ENCODE assay signal across 8 mouse cellular contexts in genomic region chr3:34080900-34081662, GRCm38 (mm10). TPM values are rescaled to one million over a fixed set of nuclear protein-coding genes. Genes with fewer than 3 reads are reported as not detected.
DNase-seq lines count a peak whose midpoint lies in the region; ATAC-seq and TF ChIP-seq lines count a peak whose summit lies in the region.

TSS of gene Dnajc19 (minus strand) at chr3:34081321.

- peaks cover 8% of the 10 kb centered on the region for H3K79me2 ChIP-seq in CH12.LX (replicated peaks; ENCODE audit: control insufficient read depth, extremely low read depth, insufficient read depth, poor library complexity, severe bottlenecking)

- H3K27me3 ChIP-seq in CH12.LX (replicated peaks): no peaks in the 10 kb centered on the region
- no peaks in the 10 kb centered on the region for H3K27me3 ChIP-seq in forebrain, embryonic 11.5 days (ENCODE audit: control insufficient read depth, insufficient read depth, low read length)
- no peaks in the 10 kb centered on the region for H3K27me3 ChIP-seq in heart, embryonic 16.5 days (ENCODE audit: control insufficient read depth, insufficient read depth, low read length)
- no peaks in the 10 kb centered on the region for H3K27me3 ChIP-seq in liver, embryonic 15.5 days
- no peaks in the 10 kb centered on the region for H3K27me3 ChIP-seq in neural tube, embryonic 12.5 days (replicated peaks)

- peak; percentile 94 for ATAC-seq in forebrain, embryonic 11.5 days (replicated peaks; ENCODE audit: low FRiP score)
- peak; percentile 91 for ATAC-seq in heart, embryonic 16.5 days (replicated peaks; ENCODE audit: extremely low read depth, insufficient read depth, low FRiP score)
- peak; percentile 91 for ATAC-seq in liver, embryonic 15.5 days (ENCODE audit: insufficient read depth)
- ATAC-seq in neural tube, embryonic 12.5 days (ENCODE audit: low FRiP score, low read depth): peak; percentile 91

- H3K4me1 ChIP-seq in CH12.LX (ENCODE audit: control insufficient read depth in 1 of 2, insufficient read depth in 2 of 2): peaks cover 7 to 19% of the 10 kb centered on the region in 2 experiments; a peak in 3 of 4 replicates
- H3K4me1 ChIP-seq in forebrain, embryonic 11.5 days (replicated peaks; ENCODE audit: control insufficient read depth, insufficient read depth, low read length): 0 out of 2 replicates have a peak, but pooled peaks cover 2% of the 10 kb centered on the region
- peaks cover 12% of the 10 kb centered on the region for H3K4me1 ChIP-seq in heart, embryonic 16.5 days (ENCODE audit: control insufficient read depth, insufficient read depth, low read length)
- H3K4me1 ChIP-seq in liver, embryonic 15.5 days (replicated peaks): peaks cover 29% of the 10 kb centered on the region
- peaks cover 18% of the 10 kb centered on the region for H3K4me1 ChIP-seq in neural tube, embryonic 12.5 days

- peak; percentile 85 for DNase-seq in CH12.LX (ENCODE audit: extremely low read depth)
- peak; percentile 82 for DNase-seq in c-Kit-positive CD71-positive TER-119-negative erythroid progenitor cells, embryonic 14.5 days (ENCODE audit: low read depth)
- DNase-seq in forebrain, embryonic 11.5 days (ENCODE audit: low spot score): peak; percentile 93
- DNase-seq in kidney, postnatal 36 days: peak; percentile 96 to 97
- DNase-seq in telencephalon, adult 2 months (ENCODE audit: low read depth, low spot score): peak; percentile 89

- peaks cover 9 to 28% of the 10 kb centered on the region in 2 experiments for H3K36me3 ChIP-seq in CH12.LX (replicated peaks in 1 of 2; ENCODE audit: control insufficient read depth in 1 of 2, insufficient read depth in 1 of 2, low read length in 1 of 2)
- no peaks in the 10 kb centered on the region for H3K36me3 ChIP-seq in forebrain, embryonic 11.5 days (ENCODE audit: control insufficient read depth, insufficient read depth, low read length)
- H3K36me3 ChIP-seq in heart, embryonic 16.5 days (ENCODE audit: control insufficient read depth, insufficient read depth): peaks cover 8% of the 10 kb centered on the region; the same call in 1 of the 2 replicates
- peaks cover 21% of the 10 kb centered on the region for H3K36me3 ChIP-seq in liver, embryonic 15.5 days (replicated peaks)
- peaks cover 3% of the 10 kb centered on the region for H3K36me3 ChIP-seq in neural tube, embryonic 12.5 days

- dilution Hi-C loops in CH12.LX (cut with MboI; ENCODE audit: extremely low pct_ligation_motif_present, extremely low pct_unique_long_range_greater_than_20kb, low sequenced_read_pairs): no loop called here

- no peaks in the 10 kb centered on the region for H3K9me3 ChIP-seq in CH12.LX (replicated peaks; ENCODE audit: low read length)
- no peaks in the 10 kb centered on the region for H3K9me3 ChIP-seq in forebrain, embryonic 11.5 days (ENCODE audit: control insufficient read depth, low read length)
- H3K9me3 ChIP-seq in heart, embryonic 16.5 days (replicated peaks; ENCODE audit: control insufficient read depth, low read length): no peaks in the 10 kb centered on the region
- no peaks in the 10 kb centered on the region for H3K9me3 ChIP-seq in liver, embryonic 15.5 days (replicated peaks)
- no peaks in the 10 kb centered on the region for H3K9me3 ChIP-seq in neural tube, embryonic 12.5 days

- in situ Hi-C loops in CH12.LX (cut with MboI; ENCODE audit: low pct_ligation_motif_present, low pct_unique_long_range_greater_than_20kb, low sequenced_read_pairs): no loop called here

- TF ChIP-seq POLR2A in CH12.LX (IDR thresholded peaks at IDR 0.05; ENCODE audit: low read depth, low read length): peak; percentile 87

- H3K27ac ChIP-seq in CH12.LX (ENCODE audit: insufficient read depth, low read depth): peak within 1 kb of the TSS; percentile 47; the same call in 1 of the 2 replicates
- H3K27ac ChIP-seq in forebrain, embryonic 11.5 days (ENCODE audit: low read depth, low read length): no peak within 1 kb of the TSS
- H3K27ac ChIP-seq in heart, embryonic 16.5 days (ENCODE audit: low read length): peak within 1 kb of the TSS; percentile 78
- peak within 1 kb of the TSS; percentile 78 for H3K27ac ChIP-seq in liver, embryonic 15.5 days (replicated peaks)
- peak within 1 kb of the TSS; percentile 37; the same call in 1 of the 2 replicates for H3K27ac ChIP-seq in neural tube, embryonic 12.5 days

- WGBS in forebrain, embryonic 11.5 days: under 1% methylated on average over 50 of the region's 50 CpGs
- WGBS in heart, embryonic 16.5 days: under 1% methylated on average over 44 of the region's 50 CpGs
- under 1% methylated on average over 50 of the region's 50 CpGs for WGBS in liver, embryonic 15.5 days (ENCODE audit: insufficient replicate concordance)
- under 1% methylated on average over 50 of the region's 50 CpGs for WGBS in neural tube, embryonic 12.5 days

- peak within 1 kb of the TSS; percentile 82 for H3K9ac ChIP-seq in CH12.LX (ENCODE audit: insufficient read depth, low read depth)
- peak within 1 kb of the TSS; percentile 81 for H3K9ac ChIP-seq in forebrain, embryonic 11.5 days (ENCODE audit: low read length)
- peak within 1 kb of the TSS; percentile 94 for H3K9ac ChIP-seq in heart, embryonic 16.5 days (ENCODE audit: low read length)
- peak within 1 kb of the TSS; percentile 81 for H3K9ac ChIP-seq in liver, embryonic 15.5 days
- H3K9ac ChIP-seq in neural tube, embryonic 12.5 days: peak within 1 kb of the TSS; percentile 80

- no peak; the same call in 1 of the 2 replicates for TF ChIP-seq RAD21 in CH12.LX (IDR thresholded peaks at IDR 0.05; ENCODE audit: low read depth, low read length)

- H3K4me3 ChIP-seq in CH12.LX (replicated peaks in 1 of 3; ENCODE audit: low read depth in 2 of 3, low read length in 2 of 3, poor library complexity in 1 of 3): peak within 1 kb of the TSS; percentile 70 to 95 (median 75)
- H3K4me3 ChIP-seq in forebrain, embryonic 11.5 days (ENCODE audit: low read depth, low read length): peak within 1 kb of the TSS; percentile 79
- H3K4me3 ChIP-seq in heart, embryonic 16.5 days (ENCODE audit: low read length): peak within 1 kb of the TSS; percentile 88
- peak within 1 kb of the TSS; percentile 84 for H3K4me3 ChIP-seq in liver, embryonic 15.5 days (replicated peaks)
- H3K4me3 ChIP-seq in neural tube, embryonic 12.5 days: peak within 1 kb of the TSS; percentile 79

- peak within 1 kb of the TSS; percentile 90 for H3K4me2 ChIP-seq in CH12.LX (ENCODE audit: insufficient read depth, low read depth, poor library complexity, severe bottlenecking)
- H3K4me2 ChIP-seq in forebrain, embryonic 11.5 days (ENCODE audit: low read depth, low read length, severe bottlenecking): peak within 1 kb of the TSS; percentile 72
- peak within 1 kb of the TSS; percentile 87 for H3K4me2 ChIP-seq in heart, embryonic 16.5 days (ENCODE audit: low read depth, low read length)
- peak within 1 kb of the TSS; percentile 86 for H3K4me2 ChIP-seq in liver, embryonic 15.5 days
- H3K4me2 ChIP-seq in neural tube, embryonic 12.5 days (replicated peaks): peak within 1 kb of the TSS; percentile 65

- no peak for TF ChIP-seq CTCF in CH12.LX (conservative IDR thresholded peaks at IDR 0.05 in 1 of 2, IDR thresholded peaks at IDR 0.05 in 1 of 2; ENCODE audit: low read depth in 2 of 2, low read length in 2 of 2)

- TF ChIP-seq EP300 in CH12.LX (IDR thresholded peaks at IDR 0.05; ENCODE audit: low read length): no peak

TF ChIP-seq in CH12.LX, 34 proteins besides CTCF, POLR2A, EP300 and RAD21 (continues in another document):
- TF ChIP-seq MXI1 (IDR thresholded peaks at IDR 0.05; ENCODE audit: low read depth, low read length) (peak; percentile 76), PAX5 (IDR thresholded peaks at IDR 0.05; ENCODE audit: low read length) (no peak), GABPA (IDR thresholded peaks at IDR 0.05; ENCODE audit: insufficient replicate concordance, low read depth, low read length) (peak; percentile 53; the same call in 1 of the 2 replicates), UBTF (IDR thresholded peaks at IDR 0.05; ENCODE audit: low read depth, low read length) (0 out of 2 replicates have a peak, but pooled peaks have one; percentile 51), SIN3A (IDR thresholded peaks at IDR 0.05; ENCODE audit: low read length) (peak; percentile 84), MAX (IDR thresholded peaks at IDR 0.05; ENCODE audit: low read length) (peak; percentile 58; the same call in 1 of the 2 replicates), IRF4 (IDR thresholded peaks at IDR 0.05; ENCODE audit: low read depth, low read length) (peak; percentile 54), NRF1 (IDR thresholded peaks at IDR 0.05; ENCODE audit: low read depth, low read length) (peak; percentile 49), CHD1 (IDR thresholded peaks at IDR 0.05; ENCODE audit: low read depth, low read length) (no peak), ZMIZ1 (IDR thresholded peaks at IDR 0.05; ENCODE audit: low read depth, low read length) (peak; percentile 85), ZC3H11A (IDR thresholded peaks at IDR 0.05; ENCODE audit: low read depth, low read length) (no peak), ZKSCAN1 (IDR thresholded peaks at IDR 0.05; ENCODE audit: borderline replicate concordance, low read depth, low read length) (no peak), USF1 (IDR thresholded peaks at IDR 0.05; ENCODE audit: low read depth, low read length) (no peak), ELF1 (IDR thresholded peaks at IDR 0.05; ENCODE audit: low read depth, low read length) (peak; percentile 86), NELFE (IDR thresholded peaks at IDR 0.05; ENCODE audit: low read depth, low read length) (peak; percentile 86), E2F4 (IDR thresholded peaks at IDR 0.05; ENCODE audit: insufficient replicate concordance, low read depth, low read length) (0 out of 2 replicates have a peak, but pooled peaks have one; percentile 61), TCF12 (IDR thresholded peaks at IDR 0.05; ENCODE audit: low read depth, low read length) (peak; percentile 93), MYC (IDR thresholded peaks at IDR 0.05; ENCODE audit: low read depth, low read length) (peak; percentile 55; the same call in 1 of the 2 replicates), POLR2AphosphoS2 (IDR thresholded peaks at IDR 0.05; ENCODE audit: low read depth, low read length) (peak; percentile 71), MEF2A (IDR thresholded peaks at IDR 0.05; ENCODE audit: borderline replicate concordance, low read depth, low read length) (peak; percentile 31; the same call in 1 of the 2 replicates), KAT2A (IDR thresholded peaks at IDR 0.05; ENCODE audit: insufficient replicate concordance, low read length) (peak; percentile 98), TBP (conservative IDR thresholded peaks at IDR 0.05; ENCODE audit: low read depth, low read length) (peak; percentile 71)

RNA-seq across cellular contexts. Expression of gene Dnajc19, which starts in this region (rescaled TPM):
- total RNA-seq in CH12.LX (2012; rRNA removed) (82.8 and 99.9 TPM in 2 replicates), CH12.LX (2014; rRNA removed) (116 and 142 TPM in 2 replicates)
- 118 and 123 TPM in 2 replicates for polyA plus RNA-seq in CH12.LX (2012; ENCODE audit: insufficient read length, low read depth)
- polyA plus RNA-seq in forebrain, embryonic 11.5 days (2014; fragmentation: Nextera tagmentation; extraction: Ambion mirVana): 166 and 168 TPM in 2 replicates
- polyA plus RNA-seq in heart, embryonic 16.5 days (2015; fragmentation: Nextera tagmentation; extraction: Ambion mirVana): 123 and 126 TPM in 2 replicates
- 112 and 128 TPM in 2 replicates for polyA plus RNA-seq in liver, embryonic 15.5 days (2015; fragmentation: Nextera tagmentation; extraction: Ambion mirVana)
- 135 and 142 TPM in 2 replicates for polyA plus RNA-seq in neural tube, embryonic 12.5 days (2016; fragmentation: Nextera tagmentation; extraction: Ambion mirVana)
